Mouse (Mus musculus): ENCODE measurements at regions not wholly inside any gene's neighbourhood (a gene's known extent, or its start where the extent isn't known, plus 50 kb on each side); places are given as distances from the start of the nearest gene placed in this dataset.

DNA sequence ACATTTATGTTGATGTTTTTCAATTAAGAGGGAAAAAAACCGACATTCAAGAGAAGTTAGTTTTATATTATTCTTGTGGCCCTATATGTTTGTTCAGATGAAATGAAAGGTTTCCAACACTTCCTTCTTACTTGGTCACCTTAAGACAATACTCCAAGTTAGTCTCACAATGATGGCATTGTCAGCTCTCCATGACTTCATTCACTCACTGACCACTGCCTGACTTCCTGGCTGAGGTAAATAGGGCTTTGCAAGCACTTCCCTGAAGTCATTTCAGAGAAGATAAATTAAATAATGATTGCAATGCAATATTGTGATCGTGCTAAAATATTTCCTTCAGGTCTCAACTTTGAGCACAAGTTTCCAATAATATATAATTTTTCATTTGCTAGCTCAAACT lies 197.9 kb upstream of the Cep162 start:
- DNase-seq (ENCODE audit: low spot score in 2 of 2), result no peak

DNA sequence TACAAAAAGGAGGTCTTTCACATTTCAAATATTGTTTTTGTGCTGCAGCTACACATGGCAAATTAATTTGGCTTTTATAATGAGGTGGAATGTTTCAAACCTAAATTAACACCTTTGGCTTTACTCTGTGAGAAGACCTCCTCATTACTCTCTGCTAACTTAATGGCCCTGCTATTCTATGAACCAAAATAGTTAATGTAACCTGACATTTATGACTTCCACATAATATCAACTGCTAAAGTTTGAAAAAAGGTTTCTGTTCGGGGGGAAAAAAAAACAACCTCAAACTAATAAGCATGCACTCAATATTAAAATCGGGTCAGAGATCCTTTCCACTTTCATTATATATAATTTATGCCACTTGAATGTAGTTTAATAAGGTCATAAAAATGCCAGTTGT lies 197.2 kb upstream of the Cep162 start:
- DNase-seq (ENCODE audit: low spot score in 2 of 2), result no peak

DNA sequence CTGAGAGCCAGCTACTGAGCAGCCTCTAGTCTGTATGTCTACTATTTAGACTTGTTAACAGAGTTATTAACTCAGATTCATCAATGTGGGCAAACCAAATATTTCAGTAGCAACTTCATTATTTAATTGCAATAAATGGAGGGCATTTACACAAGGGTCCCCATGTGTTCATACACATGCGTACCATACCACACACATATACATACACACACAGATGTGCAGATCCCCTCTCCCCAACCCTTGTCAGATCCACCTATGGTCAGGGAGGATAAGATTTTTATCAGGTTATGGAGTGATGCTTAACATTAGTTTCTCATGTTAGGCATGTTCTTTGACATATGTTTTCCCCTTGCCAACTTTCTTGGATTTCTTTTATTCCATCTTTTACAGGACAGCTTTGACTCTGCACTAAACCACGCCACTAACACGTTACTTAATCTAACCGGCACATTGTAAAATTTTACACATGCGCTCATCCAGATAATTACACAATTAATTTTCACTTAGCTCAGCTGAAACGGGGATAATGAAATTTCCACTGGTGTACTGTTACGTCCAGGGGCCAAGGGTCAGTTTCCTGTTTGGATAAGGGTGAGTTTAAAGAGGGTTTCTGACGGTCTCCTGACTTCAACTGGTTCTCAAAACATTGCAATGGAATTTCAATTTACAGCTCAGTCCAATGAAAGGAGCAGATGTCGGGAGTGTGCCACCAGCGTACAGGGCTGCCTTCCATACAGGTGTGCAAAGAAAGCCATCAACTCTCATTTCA lies 188.3 kb upstream of the Cep162 start:
- DNase-seq (ENCODE audit: low spot score in 2 of 2), result no peak

DNA sequence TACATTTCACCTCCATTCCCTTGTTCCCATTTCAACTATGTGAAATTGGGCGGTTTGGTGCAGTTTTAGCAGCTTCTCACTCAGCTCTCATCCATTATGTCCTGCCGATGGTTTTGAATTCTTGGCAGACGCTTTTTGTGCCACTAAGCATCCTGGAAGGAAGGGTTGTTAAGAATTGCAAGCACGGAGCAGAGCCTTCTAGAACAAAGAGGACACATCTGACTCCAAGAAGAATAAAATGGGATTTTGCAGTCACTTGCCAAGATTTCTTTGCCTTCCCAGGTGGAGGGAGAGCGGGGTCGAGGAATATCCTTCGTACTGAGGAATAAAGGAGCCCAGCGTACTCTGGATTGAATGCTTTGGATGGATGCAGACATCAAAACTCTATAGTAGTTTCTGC lies 176.7 kb upstream of the Cep162 start:
- no peak for DNase-seq (ENCODE audit: low spot score in 2 of 2)

DNA sequence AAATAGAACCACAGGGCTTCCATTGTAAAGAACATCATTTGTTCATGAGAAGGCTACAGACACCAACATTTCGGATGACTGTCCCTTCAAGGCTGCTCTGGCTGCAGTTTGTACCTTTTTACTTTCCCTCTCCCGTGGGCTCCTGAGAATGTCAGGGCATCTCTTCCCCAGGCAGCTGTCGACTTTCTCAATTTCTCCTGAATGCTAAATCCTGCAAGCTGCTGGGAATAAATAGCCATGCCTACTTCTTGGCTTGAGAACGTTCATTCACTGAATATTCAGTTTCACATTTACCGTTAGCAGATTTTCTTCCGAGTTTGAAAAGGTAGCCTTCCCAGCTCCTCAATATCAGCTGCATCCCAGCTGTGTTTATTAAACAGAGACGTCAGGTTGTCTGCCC lies 176.2 kb upstream of the Cep162 start:
- no peak for DNase-seq (ENCODE audit: low spot score in 2 of 2)

DNA sequence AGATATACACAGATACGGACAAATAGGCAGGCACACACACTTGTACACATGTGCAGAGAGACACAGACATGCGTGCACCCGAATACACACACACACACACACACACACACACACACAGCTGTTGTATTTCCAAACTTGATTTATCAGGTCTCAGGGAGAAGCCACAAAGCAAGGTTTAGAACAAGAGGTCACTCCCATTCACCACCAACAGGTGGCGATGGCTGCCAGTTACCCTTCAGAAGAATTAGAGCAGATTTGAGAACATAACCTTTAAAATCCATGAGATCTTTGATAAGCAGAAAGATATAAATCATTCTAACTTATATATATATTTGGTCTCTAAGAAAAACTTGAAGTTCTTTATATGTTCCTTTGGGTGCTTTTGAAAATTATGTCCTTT lies 169.9 kb upstream of the Cep162 start:
- DNase-seq (ENCODE audit: low spot score in 2 of 2), result peak; percentile 37 to 50

DNA sequence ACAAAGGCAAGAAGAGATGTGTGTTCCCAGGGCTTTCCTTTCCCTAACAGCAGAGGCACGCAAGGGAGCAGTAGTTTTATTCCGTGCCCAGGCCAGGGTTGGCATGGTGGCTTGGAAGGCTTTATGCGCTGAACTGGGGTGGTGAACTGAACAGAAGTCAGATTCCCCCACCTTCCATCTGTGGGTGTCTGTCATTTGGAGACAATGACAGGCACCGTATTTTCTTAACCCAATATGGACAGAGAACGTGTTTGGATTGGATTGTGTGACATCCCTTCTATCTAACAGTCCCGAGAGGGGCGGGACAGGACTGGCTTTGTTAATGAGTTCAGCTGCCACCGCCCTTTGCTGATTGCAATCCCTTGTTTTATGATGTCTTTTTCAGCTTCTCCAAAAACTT lies 165.8 kb upstream of the Cep162 start:
- no peak for DNase-seq (ENCODE audit: low spot score in 2 of 2)

DNA sequence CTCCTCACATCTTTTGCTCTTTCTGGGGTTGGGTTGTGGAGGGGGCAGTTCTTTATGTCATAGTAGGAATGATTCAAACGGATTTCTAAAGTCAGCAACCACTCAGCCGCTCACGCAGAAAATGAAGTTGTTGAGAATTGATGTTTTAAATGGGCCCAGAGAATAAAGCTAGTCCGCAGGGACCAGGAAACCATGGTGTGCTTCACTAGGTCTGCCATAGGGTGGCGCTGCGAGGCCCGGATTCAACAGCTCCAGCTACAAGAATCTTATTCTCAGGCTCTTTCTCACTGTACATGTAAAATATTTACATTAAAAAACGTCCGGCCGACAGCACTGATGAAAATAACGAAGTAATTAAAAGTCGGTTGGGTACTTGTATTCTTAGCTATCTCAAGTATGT lies 164.0 kb upstream of the Cep162 start:
- DNase-seq (ENCODE audit: low spot score in 2 of 2), result peak; percentile 80 to 84

DNA sequence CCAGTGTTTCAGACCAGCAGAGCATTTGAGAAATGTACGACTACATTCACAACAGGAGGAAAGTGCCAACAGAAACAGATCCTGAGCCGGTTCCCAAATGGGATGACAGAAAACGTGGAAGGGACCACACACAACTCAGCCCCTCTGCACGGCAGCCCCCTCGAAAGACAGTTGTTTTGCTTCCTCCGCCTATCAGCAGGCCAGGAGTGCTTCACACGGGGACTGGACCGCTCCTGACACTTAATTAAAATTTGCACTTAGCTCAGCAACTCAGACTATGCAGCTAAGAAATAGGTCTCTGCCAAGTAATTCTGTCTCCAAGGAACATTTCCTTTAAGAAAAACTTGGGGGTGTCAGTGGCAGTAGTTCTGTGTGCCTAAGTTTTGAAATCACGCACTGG lies 157.6 kb upstream of the Cep162 start:
- DNase-seq (ENCODE audit: low spot score in 2 of 2), result no peak

DNA sequence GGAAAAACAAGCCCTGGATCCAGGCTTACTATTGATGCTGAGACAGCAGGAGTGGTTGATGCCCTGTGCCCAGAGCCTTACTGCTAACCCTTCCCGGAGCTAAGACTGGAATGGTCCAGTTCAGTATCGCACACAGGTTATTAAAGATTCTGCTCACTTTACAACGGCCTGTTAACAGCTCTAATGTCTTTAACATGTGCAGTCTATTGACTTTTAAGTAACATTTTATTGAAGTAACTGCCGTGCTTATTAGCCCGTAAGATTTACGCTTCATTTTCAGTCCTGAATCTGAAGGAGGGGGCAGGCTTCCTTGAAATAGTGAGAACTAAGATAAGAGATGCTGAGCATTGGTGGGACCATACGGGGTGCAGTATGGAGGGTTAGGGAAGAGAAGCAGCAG lies 155.7 kb upstream of the Cep162 start:
- no peak for DNase-seq (ENCODE audit: low spot score in 2 of 2)

DNA sequence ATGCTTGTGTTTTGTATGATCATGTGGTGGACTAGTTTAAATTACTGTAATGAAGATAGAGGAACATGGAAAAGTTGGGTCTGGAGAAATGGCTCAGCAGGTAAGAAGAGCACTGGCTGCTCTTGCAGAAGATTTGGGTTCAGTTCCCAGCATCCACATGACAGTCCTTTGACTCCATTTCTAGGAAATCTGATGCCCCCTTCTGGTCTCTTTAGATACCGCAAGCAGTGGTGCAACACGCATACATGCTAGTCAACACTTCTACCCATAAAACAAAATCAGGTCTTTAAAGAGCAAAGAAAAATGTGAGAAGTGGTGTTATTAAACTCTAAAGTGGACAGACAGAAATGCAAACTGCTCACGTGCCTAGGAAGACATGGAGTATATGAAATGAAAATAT lies 154.4 kb upstream of the Cep162 start:
- no peak for DNase-seq (ENCODE audit: low spot score in 2 of 2)

DNA sequence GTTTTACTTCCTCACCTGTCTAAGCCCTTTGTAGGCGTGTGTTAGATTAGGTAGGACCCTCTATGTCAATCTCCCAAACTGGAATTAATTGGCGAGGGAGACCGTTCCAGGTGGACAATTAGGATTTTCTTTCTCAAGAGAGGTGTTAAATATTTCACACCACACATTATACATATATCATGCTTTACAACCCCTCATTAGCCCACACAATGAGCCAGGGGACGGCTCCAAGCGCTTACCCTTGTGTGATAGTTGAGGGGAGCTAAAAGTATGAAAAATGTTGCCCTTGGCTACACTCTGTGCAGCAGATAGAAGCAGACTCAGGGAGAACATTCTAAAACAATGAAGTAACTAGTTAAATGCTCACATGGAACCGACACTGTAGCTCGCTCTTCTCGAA lies 153.5 kb upstream of the Cep162 start:
- DNase-seq (ENCODE audit: low spot score in 2 of 2), result no peak

DNA sequence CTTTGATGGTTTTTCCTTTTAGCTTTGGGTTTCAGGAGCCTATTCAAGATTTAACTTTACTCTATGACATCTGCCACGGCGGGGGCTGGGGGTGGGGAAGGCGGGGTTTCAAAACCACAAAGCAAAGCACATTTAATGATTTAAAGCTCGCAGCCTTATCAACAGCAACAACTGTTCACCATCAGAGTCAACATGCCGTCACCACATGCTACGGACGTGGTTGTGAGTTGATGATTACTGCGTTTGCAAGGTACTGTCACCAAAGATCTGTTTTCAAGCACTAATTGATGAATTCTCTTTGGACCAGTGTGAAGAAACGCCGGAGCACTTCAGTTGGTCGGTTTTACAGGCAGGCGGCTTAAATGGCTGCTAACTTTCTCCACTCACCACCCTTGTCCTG lies 151.1 kb upstream of the Cep162 start:
- no peak for DNase-seq (ENCODE audit: low spot score in 2 of 2)

DNA sequence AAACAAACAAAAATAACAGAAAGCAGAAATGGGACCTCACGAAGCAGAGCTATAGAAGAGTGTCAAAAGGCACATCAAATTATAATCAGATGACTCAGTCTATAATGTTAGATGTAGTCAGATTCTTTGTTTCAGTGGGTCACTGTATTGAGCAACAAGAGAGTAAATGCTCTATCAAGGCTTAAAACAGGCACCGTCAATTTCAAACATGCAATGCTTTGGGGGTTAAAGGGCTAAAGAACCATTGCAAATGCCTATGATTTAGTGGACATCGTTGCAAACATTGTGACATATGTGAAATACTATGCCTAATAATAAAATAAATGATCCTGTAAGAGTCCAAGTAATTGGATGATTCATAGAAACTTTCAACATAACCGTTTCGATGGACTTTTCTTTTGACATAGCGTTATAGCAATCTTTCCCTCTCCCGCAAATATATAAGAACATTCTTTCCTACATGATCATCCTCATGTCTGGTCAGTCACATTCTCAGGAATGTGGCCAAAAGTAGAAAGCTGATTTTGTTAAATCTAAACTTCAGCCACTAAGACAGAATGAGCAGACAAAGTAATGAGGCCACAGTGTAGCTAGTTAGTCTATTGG lies 149.9 kb upstream of the Cep162 start:
- DNase-seq (ENCODE audit: low spot score in 2 of 2), result no peak

DNA sequence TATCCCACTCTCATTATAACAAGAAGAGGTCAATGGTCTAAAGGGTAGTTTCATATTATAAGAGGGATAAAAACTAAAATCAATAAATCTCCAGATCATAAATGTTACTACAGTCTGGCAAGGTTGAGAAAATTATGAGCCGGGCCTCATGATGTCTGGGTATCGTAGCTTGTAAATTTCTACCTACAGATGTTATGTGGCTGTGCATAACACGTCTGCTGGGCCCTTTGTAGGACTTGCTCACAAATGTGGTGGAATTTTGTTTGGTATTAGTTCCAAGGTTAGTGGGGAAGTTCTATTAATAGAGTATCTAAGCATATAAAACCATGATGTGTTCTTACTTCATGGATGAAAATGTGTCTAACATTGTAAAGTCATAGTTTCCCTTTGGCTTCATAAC lies 146.7 kb upstream of the Cep162 start:
- no peak for DNase-seq (ENCODE audit: low spot score in 2 of 2)

DNA sequence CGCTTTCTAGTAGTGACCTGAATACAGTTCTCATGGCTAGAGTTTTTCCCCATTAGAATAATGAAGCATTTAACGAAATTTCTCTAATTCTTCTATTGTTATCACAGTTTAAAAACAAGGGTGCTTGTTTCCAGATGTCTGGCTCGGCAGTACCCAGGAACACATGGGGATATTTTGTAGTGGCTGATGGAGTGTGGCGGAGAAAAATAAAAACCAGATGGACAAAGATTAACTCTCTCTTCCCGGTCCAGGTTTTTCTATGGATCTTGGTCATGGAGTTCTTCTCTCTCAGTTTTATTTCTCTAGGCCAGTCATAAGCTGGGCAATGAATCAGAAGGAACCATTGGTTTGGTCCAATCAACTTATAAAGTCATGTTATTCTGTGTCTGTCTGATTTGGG lies 132.2 kb upstream of the Cep162 start:
- DNase-seq (ENCODE audit: low spot score in 2 of 2), result no peak

DNA sequence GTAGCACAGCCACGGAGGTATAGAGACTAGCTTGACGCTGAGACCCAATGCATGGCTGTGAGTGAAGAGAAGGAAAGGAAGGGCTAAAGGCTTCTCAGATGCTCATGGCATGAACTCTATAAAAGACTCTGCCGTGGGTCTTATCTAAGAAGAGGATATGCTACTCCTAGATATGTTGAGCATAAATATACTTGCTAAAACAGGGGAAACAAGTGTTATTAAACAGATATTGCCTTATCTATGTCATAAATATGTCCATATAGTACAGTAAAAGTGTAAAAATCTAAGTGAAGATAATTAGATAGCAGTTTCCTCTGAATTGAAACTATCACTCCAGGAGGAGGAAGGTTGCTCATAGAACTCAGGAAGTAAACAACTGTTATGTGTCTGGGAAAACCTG lies 128.2 kb upstream of the Cep162 start:
- no peak for DNase-seq (ENCODE audit: low spot score in 2 of 2)

DNA sequence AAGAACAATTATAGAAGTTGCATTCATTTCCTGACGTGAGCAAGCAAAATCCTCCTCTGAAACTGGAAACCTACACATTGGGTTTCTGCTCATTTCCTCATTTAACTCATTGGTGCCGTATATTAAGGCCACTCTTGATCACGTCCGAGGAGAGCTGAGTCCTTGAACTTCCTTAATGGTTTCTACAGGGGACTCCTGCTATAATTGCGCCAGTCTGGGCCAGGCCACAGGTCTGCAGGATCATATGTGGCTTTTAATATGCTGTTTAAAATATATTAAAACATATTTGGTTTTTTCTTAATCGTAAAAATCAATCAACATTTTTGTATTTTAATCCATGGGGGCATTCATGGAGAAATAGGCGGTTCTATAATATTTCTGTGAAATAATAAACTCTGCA lies 122.6 kb upstream of the Cep162 start:
- DNase-seq (ENCODE audit: low spot score in 2 of 2), result no peak

DNA sequence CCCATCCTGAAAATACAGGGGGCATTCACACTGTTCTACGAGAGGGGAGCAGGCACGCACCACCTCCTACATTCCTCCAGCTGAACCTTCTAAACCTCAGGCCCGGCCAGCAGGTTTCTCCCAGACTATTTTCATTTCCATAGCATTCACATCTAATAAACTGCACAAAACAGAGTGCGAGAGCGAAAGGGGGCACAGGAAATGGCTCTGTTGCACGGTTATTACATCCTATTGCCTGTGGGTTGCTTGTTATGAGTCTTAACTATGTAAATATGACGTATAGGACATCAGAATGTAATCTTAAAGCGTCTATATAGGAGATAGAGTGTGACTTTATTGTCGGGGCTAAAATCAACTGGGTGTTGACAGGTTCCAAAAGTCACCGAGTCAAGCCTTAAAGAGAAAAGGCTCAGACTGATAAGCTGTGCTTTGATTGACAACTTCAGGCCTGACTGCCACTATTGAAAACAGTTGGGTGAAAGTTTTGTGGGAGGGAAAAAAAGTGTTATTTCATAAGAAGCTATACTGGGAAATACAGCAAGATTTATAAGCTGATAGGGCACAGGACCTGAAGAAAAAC lies 121.5 kb upstream of the Cep162 start:
- DNase-seq (ENCODE audit: low spot score in 2 of 2), result no peak

DNA sequence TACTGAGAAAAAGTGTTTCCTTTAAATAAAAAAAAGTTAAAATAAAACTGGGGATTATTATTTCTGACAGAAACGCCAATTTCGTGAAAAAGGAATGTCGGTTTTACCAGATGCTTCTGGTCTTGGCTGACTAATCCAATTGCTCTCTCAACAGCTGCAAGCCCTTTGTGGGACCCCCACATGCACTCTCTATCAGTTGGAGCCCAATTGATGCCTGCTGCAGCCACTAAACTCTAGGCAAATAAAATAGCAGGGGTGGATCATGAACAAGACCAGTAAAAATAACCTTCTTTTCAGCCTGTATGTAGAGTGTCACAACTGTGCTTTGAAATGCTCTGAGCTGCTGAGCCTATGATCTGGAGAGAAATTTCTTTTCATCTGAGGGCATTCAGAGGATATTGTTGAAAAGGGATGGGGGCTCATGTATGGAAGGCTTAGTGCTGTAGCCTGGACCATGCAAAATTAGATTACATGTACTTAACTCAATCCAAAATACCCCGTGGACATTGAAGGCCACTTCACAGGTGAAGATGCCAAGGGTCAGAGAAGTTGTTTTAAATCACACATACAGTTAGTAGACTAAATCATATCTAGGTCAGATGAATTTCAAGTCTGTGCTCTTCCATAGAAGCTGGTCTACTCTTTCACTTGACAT lies 117.0 kb upstream of the Cep162 start:
- DNase-seq (ENCODE audit: low spot score in 2 of 2), result no peak

DNA sequence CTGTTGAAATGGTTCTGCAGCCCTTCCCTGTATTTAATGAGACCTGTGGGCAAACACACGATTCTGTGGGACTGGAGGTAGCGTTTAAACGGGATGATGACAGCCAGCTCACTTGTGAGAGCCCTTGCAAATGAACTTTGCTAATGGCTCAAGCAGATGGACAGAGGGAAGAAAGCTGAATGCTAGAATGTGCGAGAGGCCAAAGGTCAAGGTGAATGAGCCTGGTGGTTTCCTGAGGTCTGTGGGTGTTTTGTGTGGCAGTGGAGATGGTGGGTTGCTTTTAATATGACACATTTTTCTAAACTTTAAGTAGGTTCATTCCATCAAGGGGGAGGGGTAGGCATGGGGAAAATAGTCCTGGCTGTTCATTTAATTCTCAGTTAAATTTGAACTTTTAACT lies 113.7 kb upstream of the Cep162 start:
- DNase-seq (ENCODE audit: low spot score in 2 of 2), result no peak

DNA sequence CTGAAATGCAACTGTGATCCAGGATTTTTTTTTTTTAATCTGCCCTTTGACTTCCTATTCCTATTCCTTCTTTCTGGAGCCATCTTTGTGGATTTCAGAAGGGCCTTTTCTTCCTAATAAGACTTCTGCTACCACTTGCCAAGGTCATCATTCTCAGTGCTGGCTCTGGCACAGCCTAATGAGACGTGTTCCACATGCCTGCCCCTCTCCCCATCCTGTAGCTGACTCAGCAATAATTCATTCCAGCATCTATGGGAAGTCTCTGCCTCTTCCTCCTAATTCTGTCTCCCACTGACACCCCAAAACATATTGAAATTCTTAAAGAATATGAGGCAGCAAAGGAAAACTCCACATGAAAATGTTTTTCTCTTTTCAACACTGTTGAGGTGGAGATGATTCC lies 91.7 kb upstream of the Cep162 start:
- DNase-seq (ENCODE audit: low spot score in 2 of 2), result no peak

Data from layer of hippocampus, postnatal 10 days (tissue).